Mouse (Mus musculus): Measurements from ENCODE around the gene Traf3ip3. TPM values are rescaled to one million over a fixed set of nuclear protein-coding genes. Genes with fewer than 3 reads are reported as not detected.

The Traf3ip3 gene
- total RNA-seq, 2 experiments from 2014 or later, result 1.2 to 1.9 TPM

- peak in 1 of 2 experiments; percentile 40 for DNase-seq
- intact Hi-C loops (cut with DNase I), result loop anchor here (2.0 kb wide), 1 partner anchor 33 kb away; no protein-coding TSS in a partner anchor
Measured at GRCm38 (mm10) chr1:193211371-193211770, 9.9 kb upstream of the Traf3ip3 start.

- intact Hi-C loops (cut with DNase I), result loop anchor here (1.0 to 5.0 kb wide), 3 partner anchors 116 to 169 kb away; no protein-coding TSS in a partner anchor
- DNase-seq, result peak; percentile 44 to 53
Measured at GRCm38 (mm10) chr1:193208178-193208577, 6.7 kb upstream of the Traf3ip3 start.

GRCm38 (mm10) chr1:193207503-193207902 lies 6.0 kb upstream of the Traf3ip3 start, which contains the start of gene Lamb3:
Lamb3 (plus strand) TSS chr1:193207699.
- DNase-seq, result no peak
- intact Hi-C loops (cut with DNase I), result loop anchor here (5.0 kb wide), 2 partner anchors 155 to 170 kb away; no protein-coding TSS in a partner anchor

GRCm38 (mm10) chr1:193205431-193205830 lies 3.9 kb upstream of the Traf3ip3 start:
- DNase-seq, result no peak
- intact Hi-C loops (cut with DNase I), result loop anchor here (5.0 kb wide), 2 partner anchors 157 to 172 kb away; no protein-coding TSS in a partner anchor

- no peak for DNase-seq
- intact Hi-C loops (cut with DNase I), result no loop called here
Measured at GRCm38 (mm10) chr1:193203821-193204220, 2.3 kb upstream of the Traf3ip3 start.

- intact Hi-C loops (cut with DNase I), result no loop called here
- DNase-seq, result no peak
Measured at GRCm38 (mm10) chr1:193200640-193201382, 692 bp downstream of the Traf3ip3 start.

- intact Hi-C loops (cut with DNase I), result no loop called here
- no peak for DNase-seq
Measured at GRCm38 (mm10) chr1:193198312-193198711, 3.2 kb downstream of the Traf3ip3 start.

- no peak for DNase-seq
- intact Hi-C loops (cut with DNase I), result no loop called here
Measured at GRCm38 (mm10) chr1:193197494-193198205, 3.9 kb downstream of the Traf3ip3 start.

- no peak for DNase-seq
- intact Hi-C loops (cut with DNase I), result no loop called here
Measured at GRCm38 (mm10) chr1:193195169-193195810, 6.2 kb downstream of the Traf3ip3 start.

GRCm38 (mm10) chr1:193194416-193195140 lies 6.9 kb downstream of the Traf3ip3 start:
- intact Hi-C loops (cut with DNase I), result no loop called here
- DNase-seq, result no peak

GRCm38 (mm10) chr1:193191675-193192283 lies 9.7 kb downstream of the Traf3ip3 start:
- DNase-seq, result peak; percentile 28 to 38
- intact Hi-C loops (cut with DNase I), result no loop called here

- no peak for DNase-seq
Measured at GRCm38 (mm10) chr1:193189771-193190170, 11.7 kb downstream of the Traf3ip3 start.

GRCm38 (mm10) chr1:193189151-193189621 lies 12.3 kb downstream of the Traf3ip3 start:
- intact Hi-C loops (cut with DNase I), result no loop called here
- peak; percentile 63 to 69 for DNase-seq

More at GRCm38 (mm10) chr1:193189771-193190170, 11.7 kb downstream of the Traf3ip3 start:
- intact Hi-C loops (cut with DNase I), result no loop called here

- intact Hi-C loops (cut with DNase I), result no loop called here
- no peak for DNase-seq
Measured at GRCm38 (mm10) chr1:193188257-193188656, 13.2 kb downstream of the Traf3ip3 start.

GRCm38 (mm10) chr1:193181104-193181503 lies 20.4 kb downstream of the Traf3ip3 start:
- intact Hi-C loops (cut with DNase I), result no loop called here
- no peak for DNase-seq

GRCm38 (mm10) chr1:193174143-193174733 lies 27.3 kb downstream of the Traf3ip3 start:
- DNase-seq, result no peak
- intact Hi-C loops (cut with DNase I), result no loop called here

- DNase-seq, result no peak
- intact Hi-C loops (cut with DNase I), result loop anchor here (1.0 kb wide), 1 partner anchor 43 kb away; the partner anchor contains the start of gene Diexf
Measured at GRCm38 (mm10) chr1:193173810-193174129, 27.7 kb downstream of the Traf3ip3 start.

- intact Hi-C loops (cut with DNase I), result loop anchor here (1.0 kb wide), 1 partner anchor 43 kb away; the partner anchor contains the start of gene Diexf
- DNase-seq, result peak; percentile 95
Measured at GRCm38 (mm10) chr1:193172991-193173809, 28.3 kb downstream of the Traf3ip3 start.
